Mouse (Mus musculus) ES-Bruce4 (cell line): ENCODE results near the gene Cnot1. TPM values are rescaled to one million over a fixed set of nuclear protein-coding genes. Genes with fewer than 3 reads are reported as not detected.
A peak's percentile ranks its signal among the peaks of the same experiment; 100 is the strongest.

Experiments used
- H3K27ac ChIP-seq: 2 replicates; pipeline ENCODE4 v1.5.1; 2012; ENCODE audit warnings: low read length, inconsistent platforms; ENCODE audit not compliant: insufficient read depth
- H3K27me3 ChIP-seq: 2 replicates; pipeline ENCODE4 v1.6.1; 2012; ENCODE audit warnings: mild to moderate bottlenecking, low read length, inconsistent platforms; ENCODE audit not compliant: control insufficient read depth, poor library complexity, insufficient read depth, severe bottlenecking
- H3K36me3 ChIP-seq: 2 replicates; pipeline ENCODE4 v1.6.1; 2012; ENCODE audit warnings: inconsistent platforms, mild to moderate bottlenecking, low read length, moderate library complexity; ENCODE audit not compliant: control insufficient read depth, poor library complexity, insufficient read depth, severe bottlenecking
- H3K4me1 ChIP-seq: one replicate; pipeline ENCODE4 v1.8.1; 2011; ENCODE audit warnings: low read length; ENCODE audit not compliant: control insufficient read depth, insufficient read depth
- H3K4me3 ChIP-seq: 2 replicates; pipeline ENCODE4 v1.5.1; 2011; ENCODE audit warnings: low read depth, mild to moderate bottlenecking, low read length
- H3K9ac ChIP-seq: 2 replicates; pipeline ENCODE4 v1.6.1; 2012; ENCODE audit warnings: low read depth, mild to moderate bottlenecking, inconsistent platforms; ENCODE audit not compliant: poor library complexity, severe bottlenecking
- H3K9me3 ChIP-seq: replicated peaks from 2 replicates; pipeline ENCODE4 v1.6.1; 2012; ENCODE audit warnings: mild to moderate bottlenecking, low read length, inconsistent platforms; ENCODE audit not compliant: control insufficient read depth, poor library complexity, insufficient read depth, severe bottlenecking
- CTCF ChIP-seq: IDR thresholded peaks from one replicate; pipeline ENCODE4 v1.8.1; 2011; ENCODE audit warnings: low read depth, low read length
- EP300 ChIP-seq: IDR thresholded peaks from 2 replicates; pipeline ENCODE4 v1.6.1; 2011; ENCODE audit warnings: low read depth, low read length; ENCODE audit not compliant: insufficient read depth
- POLR2A ChIP-seq: IDR thresholded peaks from one replicate; pipeline ENCODE4 v1.8.1; 2011; ENCODE audit warnings: low read length; ENCODE audit not compliant: insufficient read depth
- polyA plus RNA-seq: library from polyadenylated mRNA; stranded (reverse); fragments of >200 nt; gene quantifications from 2 replicates; pipeline ENCODE4 v1.2.4, GENCODE M21; 2011; ENCODE audit warnings: low read depth; ENCODE audit not compliant: missing spikeins, insufficient read depth, insufficient read length

Gene Cnot1
- polyA plus RNA-seq = 465 and 478 TPM in 2 replicates

DNA sequence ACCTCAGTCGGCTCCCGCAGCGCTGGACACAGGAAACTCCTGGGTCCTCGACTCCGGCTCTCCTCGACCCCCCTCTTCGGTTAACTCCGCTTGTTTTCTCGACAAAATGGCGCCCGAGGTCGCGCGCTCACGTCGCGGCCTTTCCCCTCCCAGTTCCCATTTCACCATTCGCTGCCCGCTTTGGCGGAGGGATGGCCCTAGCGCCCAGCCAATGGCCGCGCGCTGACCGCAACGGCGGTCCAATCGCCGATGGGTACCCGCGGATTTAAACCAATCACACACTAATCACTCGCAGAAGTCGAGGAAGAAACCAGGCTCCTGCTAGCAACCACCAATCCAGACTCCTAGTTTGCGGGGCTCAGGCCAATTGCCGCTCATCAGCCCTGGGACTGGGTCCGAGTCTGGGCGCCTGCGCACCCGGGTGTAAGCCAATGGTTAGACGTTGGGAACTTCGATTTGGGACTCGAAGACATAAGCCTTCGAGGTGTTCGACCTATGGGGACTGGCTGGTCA lies at the start of gene Cnot1:
TSS of gene Cnot1 (minus strand) at position 134 of the 513 bp plus-strand sequence.
- Histone ChIP-seq H3K27ac (peak within 1 kb of the TSS; percentile 90), H3K4me3 (peak within 1 kb of the TSS; percentile 99), H3K27me3 (no peaks in the 10 kb centered on the region), H3K36me3 (peaks cover 19% of the 10 kb centered on the region), H3K9me3 (no peaks in the 10 kb centered on the region), H3K4me1 (no peaks in the 10 kb centered on the region), H3K9ac (peak within 1 kb of the TSS; percentile 99)
- TF ChIP-seq POLR2A (no peak), EP300 (no peak), CTCF (no peak)

DNA sequence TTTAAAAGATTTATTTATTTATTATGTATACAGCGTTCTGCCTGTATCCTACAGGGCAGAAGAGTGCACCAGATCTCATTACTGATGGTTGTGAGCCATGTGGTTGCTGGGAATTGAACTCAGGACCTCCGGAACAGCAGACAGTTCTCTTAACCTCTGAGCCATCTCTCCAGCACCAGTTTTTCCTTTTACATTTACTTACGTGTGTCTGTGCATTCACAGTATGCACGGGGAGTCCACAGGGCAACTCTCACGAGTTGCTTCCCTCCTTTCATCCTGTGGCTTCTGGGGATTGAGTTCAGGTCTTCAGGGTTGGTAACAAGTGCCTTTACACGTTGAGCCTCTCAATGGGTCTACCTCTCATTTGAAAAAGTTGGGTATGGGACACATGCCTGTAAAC lies 46.9 kb upstream of the Cnot1 start:
- no peak overlapping the region for H3K27ac ChIP-seq
- H3K36me3 ChIP-seq = peaks cover 6% of the 10 kb centered on the region; the same call in 1 of the 2 replicates
- no peaks in the 10 kb centered on the region for H3K9me3 ChIP-seq
- H3K27me3 ChIP-seq = no peaks in the 10 kb centered on the region
- H3K4me3 ChIP-seq = no peak overlapping the region
- H3K4me1 ChIP-seq = no peaks in the 10 kb centered on the region
- TF ChIP-seq CTCF = no peak
- no peak for TF ChIP-seq EP300
- no peak for TF ChIP-seq POLR2A
- H3K9ac ChIP-seq = no peak overlapping the region

- Histone ChIP-seq H3K27ac (peak within 1 kb of the TSS; percentile 66), H3K27me3 (no peaks in the 10 kb centered on the region), H3K4me3 (peak within 1 kb of the TSS; percentile 86), H3K9me3 (no peaks in the 10 kb centered on the region), H3K4me1 (no peaks in the 10 kb centered on the region), H3K9ac (peak within 1 kb of the TSS; percentile 59), H3K36me3 (peaks cover 6% of the 10 kb centered on the region; the same call in 1 of the 2 replicates)
- TF ChIP-seq CTCF (no peak), POLR2A (peak; percentile 59), EP300 (peak; percentile 71; the same call in 1 of the 2 replicates)
These were observed 46.0 kb upstream of the Cnot1 start, which contains the start of gene Slc38a7 for GRCm38 (mm10) chr8:95853102-95853843. Gene Slc38a7 (minus strand): TSS chr8:95853539.

GRCm38 (mm10) chr8:95852290-95852689 lies 45.0 kb upstream of the Cnot1 start:
- Histone ChIP-seq H3K36me3 (peaks cover 6% of the 10 kb centered on the region; the same call in 1 of the 2 replicates), H3K9me3 (no peaks in the 10 kb centered on the region), H3K27me3 (no peaks in the 10 kb centered on the region), H3K4me3 (peak overlapping the region; percentile 86), H3K4me1 (no peaks in the 10 kb centered on the region), H3K27ac (peak overlapping the region; percentile 66), H3K9ac (peak overlapping the region; percentile 59)
- TF ChIP-seq EP300 (no peak), CTCF (no peak), POLR2A (no peak)

- TF ChIP-seq EP300 = no peak
- TF ChIP-seq POLR2A = no peak
- no peak for TF ChIP-seq CTCF
These were observed 43.1 kb upstream of the Cnot1 start for GRCm38 (mm10) chr8:95850326-95850725.

More at GRCm38 (mm10) chr8:95850326-95850725, 43.1 kb upstream of the Cnot1 start:
- no peaks in the 10 kb centered on the region for H3K9me3 ChIP-seq
- peaks cover 7% of the 10 kb centered on the region; the same call in 1 of the 2 replicates for H3K36me3 ChIP-seq
- H3K9ac ChIP-seq = no peak overlapping the region
- H3K4me1 ChIP-seq = no peaks in the 10 kb centered on the region
- no peak overlapping the region for H3K27ac ChIP-seq
- H3K4me3 ChIP-seq = no peak overlapping the region
- H3K27me3 ChIP-seq = no peaks in the 10 kb centered on the region
